Mouse (Mus musculus) bone marrow macrophage, adult 2 months (primary cell): ENCODE measurements around the gene Slc6a12.

Experiments
- CTCF ChIP-seq: IDR thresholded peaks from 2 replicates; pipeline ENCODE4 v1.5.1; 2012; ENCODE audit warnings: low read depth, mild to moderate bottlenecking, low read length, moderate library complexity
- POLR2A ChIP-seq: IDR thresholded peaks from 2 replicates; pipeline ENCODE4 v1.6.1; 2012; ENCODE audit warnings: mild to moderate bottlenecking, low read depth, low read length, borderline replicate concordance

DNA sequence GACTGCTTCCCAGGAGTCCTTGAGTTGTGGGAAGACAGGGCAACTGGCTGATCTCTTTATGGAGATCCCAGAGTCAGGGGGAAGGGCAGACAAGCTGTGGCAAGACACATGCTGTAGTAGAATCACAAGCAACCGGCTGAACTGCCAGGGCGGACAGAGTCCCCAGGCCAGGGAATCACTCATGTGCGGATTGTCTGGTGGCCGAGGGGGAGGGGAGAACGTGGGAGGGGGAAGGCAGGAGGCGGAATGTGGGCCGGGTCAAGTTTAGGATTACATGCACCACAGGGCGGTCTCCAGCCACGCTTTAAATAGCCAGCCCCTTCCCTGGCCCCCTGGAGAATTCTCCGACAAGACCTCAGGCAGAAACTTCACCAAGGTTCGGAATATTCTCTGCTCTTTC, 42.9 kb upstream of the Slc6a12 start, which contains the start of gene Slc6a13:
- TF ChIP-seq CTCF (no peak), POLR2A (no peak)
